Mouse (Mus musculus): ENCODE results near the gene Prl8a2. TPM values are rescaled to one million over a fixed set of nuclear protein-coding genes. Genes with fewer than 3 reads are reported as not detected.

Prl8a2 gene
- polyA plus RNA-seq (2021; fragmentation: Nextera tagmentation), result not detected in 2 replicates
- long read RNA-seq, experiment 1, result 0 reads
- long read RNA-seq, experiment 2, result 0 reads

DNA sequence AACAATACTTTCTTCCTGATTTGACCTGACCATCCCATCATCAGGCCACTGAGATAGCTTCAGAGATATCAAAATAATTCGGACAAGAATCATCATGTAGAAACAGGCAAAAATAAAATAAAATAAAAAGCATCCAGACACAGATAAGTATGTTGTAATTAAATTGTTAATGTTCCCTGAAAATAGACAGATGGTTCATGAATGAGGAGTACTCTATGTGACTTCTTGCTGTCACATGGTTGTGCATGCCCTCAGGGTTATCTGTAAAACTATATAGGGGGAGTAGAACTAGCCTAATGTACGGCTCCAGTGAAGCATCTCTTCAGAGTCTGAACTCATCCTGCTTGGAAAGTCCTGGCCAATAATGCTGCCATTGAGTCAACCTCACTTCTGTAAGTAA, at the start of gene Prl8a2:
TSS of gene Prl8a2 (plus strand) at position 301 of the 400 bp plus-strand sequence.

DNA sequence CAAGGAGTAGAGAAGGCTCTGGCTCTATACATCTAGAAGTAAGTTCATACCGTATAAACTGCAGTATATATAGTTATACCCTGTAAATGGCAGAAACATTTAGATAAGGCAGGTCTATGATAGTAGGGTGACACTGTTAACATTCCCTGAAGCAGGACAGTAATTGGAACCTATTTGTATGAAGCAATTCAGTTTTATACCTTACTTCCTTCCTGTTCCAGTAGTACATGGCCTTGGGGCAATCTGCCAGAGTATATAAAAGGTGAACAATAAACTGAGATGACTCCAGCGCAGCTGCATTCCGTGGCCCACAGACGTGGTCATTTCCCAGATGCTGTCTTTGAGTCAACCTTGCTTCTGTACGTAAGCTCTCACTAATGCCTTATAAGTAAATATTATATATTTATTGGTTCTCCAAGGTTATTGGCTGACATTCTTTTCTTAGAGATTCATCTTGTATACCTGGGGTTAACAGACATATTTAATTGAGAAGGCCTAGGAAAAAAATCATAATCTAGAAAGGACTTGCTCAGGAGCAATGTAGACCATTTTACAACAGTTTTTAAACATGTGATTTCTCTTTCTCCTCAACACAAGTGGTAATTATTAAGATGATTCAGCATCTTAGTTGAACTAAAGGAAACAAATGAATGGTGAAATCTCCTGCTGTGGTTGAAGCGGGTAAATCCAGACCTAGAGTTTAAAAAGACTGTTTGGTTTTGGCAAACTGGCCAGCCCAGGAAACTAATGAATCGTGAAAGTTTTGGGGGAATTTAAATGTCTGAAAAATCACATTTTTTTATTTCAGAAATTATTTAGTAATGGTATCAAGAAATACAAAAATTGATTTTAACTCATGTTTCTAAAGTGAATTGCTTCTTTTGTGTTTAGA, 32.9 kb upstream of the Prl8a2 start, which contains the start of gene Prl6a1:
TSS of gene Prl6a1 (plus strand) at position 294 of the 892 bp plus-strand sequence.

DNA sequence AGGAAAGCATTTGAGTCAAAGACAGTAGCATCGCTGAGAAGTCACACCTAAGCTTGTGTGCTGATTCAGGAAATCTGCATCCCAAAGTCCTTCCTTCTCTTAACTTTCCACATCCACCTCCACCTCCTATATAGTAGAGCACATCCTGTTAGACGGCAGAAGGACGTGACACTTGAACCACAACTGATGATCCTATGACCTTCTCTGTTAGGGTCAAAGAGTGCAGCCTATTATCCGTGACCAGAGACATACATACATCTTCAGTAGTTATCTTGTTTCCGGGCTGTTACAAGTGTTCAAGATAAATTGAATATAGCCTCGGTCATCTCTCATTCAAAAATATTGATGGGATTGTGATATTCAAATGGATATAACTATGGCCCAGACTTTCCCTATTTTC, 45.3 kb downstream of the Prl8a2 start, which contains the start of gene Prl2b1:
TSS of gene Prl2b1 (minus strand) at position 101 of the 400 bp plus-strand sequence.

Other genes starting within 250 kb of the Prl8a2 start
- gene Prl3d2, start 224.0 kb upstream of the Prl8a2 start, polyA plus RNA-seq (2021; fragmentation: Nextera tagmentation), result not detected in 2 replicates
- gene Prl3d3, start 188.9 kb upstream of the Prl8a2 start, polyA plus RNA-seq (2021; fragmentation: Nextera tagmentation), result not detected in 2 replicates
- gene Prl3c1, start 149.0 kb upstream of the Prl8a2 start, polyA plus RNA-seq (2021; fragmentation: Nextera tagmentation), result not detected in 2 replicates
- gene Prl3b1, start 103.8 kb upstream of the Prl8a2 start, polyA plus RNA-seq (2021; fragmentation: Nextera tagmentation), result not detected in 2 replicates
- gene Prl3a1, start 86.2 kb upstream of the Prl8a2 start, polyA plus RNA-seq (2021; fragmentation: Nextera tagmentation), result not detected in 2 replicates
- not detected in 2 replicates for gene Prl6a1, start 33.0 kb upstream of the Prl8a2 start, polyA plus RNA-seq (2021; fragmentation: Nextera tagmentation)
- not detected in 2 replicates for gene Prl2b1, start 45.2 kb downstream of the Prl8a2 start, polyA plus RNA-seq (2021; fragmentation: Nextera tagmentation)
- not detected in 2 replicates for gene Prl8a6, start 93.0 kb downstream of the Prl8a2 start, polyA plus RNA-seq (2021; fragmentation: Nextera tagmentation)
- not detected in 2 replicates for gene Prl8a8, start 167.5 kb downstream of the Prl8a2 start, polyA plus RNA-seq (2021; fragmentation: Nextera tagmentation)
- not detected in 2 replicates for gene Prl8a9, start 218.9 kb downstream of the Prl8a2 start, polyA plus RNA-seq (2021; fragmentation: Nextera tagmentation)
- gene Prl8a1, start 236.5 kb downstream of the Prl8a2 start, polyA plus RNA-seq (2021; fragmentation: Nextera tagmentation), result not detected in 2 replicates